Mouse (Mus musculus) intestine, embryonic 16.5 days (tissue): Measurements from ENCODE around the gene Piwil4. TPM values are rescaled to one million over a fixed set of nuclear protein-coding genes. Genes with fewer than 3 reads are reported as not detected.
A peak's percentile ranks its signal among the peaks of the same experiment; 100 is the strongest.

Experiments used
- ATAC-seq: fragments of 200-750 bp; cut with Nextera tagmentation; 2 replicates; pipeline ENCODE4 v1.8.0; 2017; ENCODE audit warnings: moderate TSS enrichment, moderate library complexity
- H3K27ac ChIP-seq: fragments of 300-500 bp; sonication (generic); 2 replicates; pipeline ENCODE4 v1.5.1; 2014; ENCODE audit warnings: mild to moderate bottlenecking, low read length
- H3K27me3 ChIP-seq: fragments of 300-500 bp; sonication (generic); replicated peaks from 2 replicates; pipeline ENCODE4 v1.6.1; 2014; ENCODE audit warnings: low read length, control low read depth, mixed read lengths; ENCODE audit not compliant: control insufficient read depth, insufficient read depth
- H3K36me3 ChIP-seq: fragments of 300-500 bp; sonication (generic); 2 replicates; pipeline ENCODE4 v1.6.1; 2014; ENCODE audit warnings: low read length, control low read depth; ENCODE audit not compliant: control insufficient read depth, insufficient read depth
- H3K4me1 ChIP-seq: fragments of 300-500 bp; sonication (generic); 2 replicates; pipeline ENCODE4 v1.6.1; 2014; ENCODE audit warnings: low read length, control low read depth, mixed read lengths; ENCODE audit not compliant: control insufficient read depth, insufficient read depth
- H3K4me2 ChIP-seq: fragments of 300-500 bp; sonication (generic); 2 replicates; pipeline ENCODE4 v1.6.1; 2014; ENCODE audit warnings: low read depth, low read length, control low read depth
- H3K4me3 ChIP-seq: fragments of 300-500 bp; sonication (generic); 2 replicates; pipeline ENCODE4 v1.5.1; 2014; ENCODE audit warnings: mild to moderate bottlenecking, low read length
- H3K9ac ChIP-seq: fragments of 300-500 bp; sonication (generic); 2 replicates; pipeline ENCODE4 v1.6.1; 2014; ENCODE audit warnings: low read depth, low read length
- H3K9me3 ChIP-seq: fragments of 300-500 bp; sonication (generic); 2 replicates; pipeline ENCODE4 v1.6.1; 2016; ENCODE audit warnings: low read length, control low read depth; ENCODE audit not compliant: control insufficient read depth
- whole genome bisulfite sequencing: fragments of 180-500 bp; shearing (Covaris S2); extraction: QIAGEN DNeasy Blood & Tissue Kit; methylation state at CpG from one replicate; pipeline ENCODE4 v1.1.7; 2014; 5-methylcytosine and 5-hydroxymethylcytosine counted together
- polyA plus RNA-seq: library from polyadenylated mRNA; unstranded; fragments of >200 nt; fragmentation: Nextera tagmentation; extraction: Ambion mirVana; gene quantifications from 2 replicates; pipeline ENCODE4 v1.2.1, GENCODE M21; 2015

The Piwil4 gene
- polyA plus RNA-seq: 0.21 TPM in 2 replicates

- no peaks in the 10 kb centered on the region for H3K27me3 ChIP-seq
- ATAC-seq: no peak
These were observed at the start of gene Piwil4 for GRCm38 (mm10) chr9:14740151-14740924. Piwil4 (minus strand) TSS chr9:14740733.

GRCm38 (mm10) chr9:14787356-14787755, 46.8 kb upstream of the Piwil4 start:
- WGBS: 89% methylated on average over 6 of the region's 6 CpGs
- H3K36me3 ChIP-seq: peaks cover 4% of the 10 kb centered on the region; the same call in 1 of the 2 replicates

More at GRCm38 (mm10) chr9:14740151-14740924, at the start of gene Piwil4:
- H3K9ac ChIP-seq: no peak within 1 kb of the TSS
- no peak within 1 kb of the TSS for H3K4me2 ChIP-seq
- 0 out of 2 replicates have a peak, but pooled peaks cover 7% of the 10 kb centered on the region for H3K4me1 ChIP-seq
- WGBS: 86% methylated on average over 19 of the region's 19 CpGs
- H3K36me3 ChIP-seq: no peaks in the 10 kb centered on the region
- H3K4me3 ChIP-seq: no peak within 1 kb of the TSS
- H3K9me3 ChIP-seq: no peaks in the 10 kb centered on the region
- no peak within 1 kb of the TSS for H3K27ac ChIP-seq

GRCm38 (mm10) chr9:14784039-14785002, 43.8 kb upstream of the Piwil4 start, which contains the start of the genes Mre11a and Ankrd49:
Mre11a (plus strand) TSS chr9:14784654.
Ankrd49 (minus strand) TSS chr9:14784856.
- under 1% methylated on average over 62 of the region's 62 CpGs for WGBS
- H3K4me3 ChIP-seq: peak within 1 kb of the TSS; percentile 87
- ATAC-seq: peak; percentile 100

More at GRCm38 (mm10) chr9:14787356-14787755, 46.8 kb upstream of the Piwil4 start:
- H3K4me1 ChIP-seq: peaks cover 7% of the 10 kb centered on the region; the same call in 1 of the 2 replicates
- no peak for ATAC-seq
- H3K27me3 ChIP-seq: no peaks in the 10 kb centered on the region
- no peak overlapping the region for H3K4me3 ChIP-seq
- no peak overlapping the region for H3K9ac ChIP-seq
- no peaks in the 10 kb centered on the region for H3K9me3 ChIP-seq
- no peak overlapping the region for H3K27ac ChIP-seq
- H3K4me2 ChIP-seq: no peak overlapping the region

GRCm38 (mm10) chr9:14778341-14778740, 37.8 kb upstream of the Piwil4 start:
- 0 out of 2 replicates have a peak, but pooled peaks have one; percentile 23 for ATAC-seq
- Histone ChIP-seq H3K4me3 (no peak overlapping the region), H3K9me3 (no peaks in the 10 kb centered on the region), H3K36me3 (no peaks in the 10 kb centered on the region), H3K9ac (no peak overlapping the region), H3K4me1 (no peaks in the 10 kb centered on the region), H3K4me2 (no peak overlapping the region; the same call in 1 of the 2 replicates), H3K27me3 (no peaks in the 10 kb centered on the region), H3K27ac (no peak overlapping the region)
- 33% methylated on average over 13 of the region's 13 CpGs for WGBS

More at GRCm38 (mm10) chr9:14784039-14785002, 43.8 kb upstream of the Piwil4 start, which contains the start of the genes Mre11a and Ankrd49:
- Histone ChIP-seq H3K4me2 (peak within 1 kb of the TSS; percentile 72), H3K9me3 (no peaks in the 10 kb centered on the region), H3K4me1 (peaks cover 7% of the 10 kb centered on the region; the same call in 1 of the 2 replicates), H3K36me3 (peaks cover 4% of the 10 kb centered on the region; the same call in 1 of the 2 replicates), H3K9ac (peak within 1 kb of the TSS; percentile 93), H3K27ac (peak within 1 kb of the TSS; percentile 96), H3K27me3 (no peaks in the 10 kb centered on the region)

GRCm38 (mm10) chr9:14773813-14774212, 33.3 kb upstream of the Piwil4 start:
- no peaks in the 10 kb centered on the region for H3K9me3 ChIP-seq
- WGBS: 44% methylated on average over 2 of the region's 2 CpGs
- no peak for ATAC-seq
- H3K4me3 ChIP-seq: no peak overlapping the region
- peaks cover 5% of the 10 kb centered on the region; the same call in 1 of the 2 replicates for H3K27me3 ChIP-seq
- no peak overlapping the region for H3K4me2 ChIP-seq
- H3K9ac ChIP-seq: no peak overlapping the region
- no peak overlapping the region for H3K27ac ChIP-seq
- H3K4me1 ChIP-seq: no peaks in the 10 kb centered on the region
- H3K36me3 ChIP-seq: no peaks in the 10 kb centered on the region

GRCm38 (mm10) chr9:14772074-14772473, 31.5 kb upstream of the Piwil4 start:
- no peak for ATAC-seq
- Histone ChIP-seq H3K9ac (no peak overlapping the region), H3K9me3 (no peaks in the 10 kb centered on the region), H3K36me3 (no peaks in the 10 kb centered on the region), H3K27me3 (peaks cover 7% of the 10 kb centered on the region; the same call in 1 of the 2 replicates), H3K27ac (no peak overlapping the region), H3K4me1 (no peaks in the 10 kb centered on the region), H3K4me3 (no peak overlapping the region), H3K4me2 (no peak overlapping the region)
- WGBS: 89% methylated on average over 2 of the region's 2 CpGs

GRCm38 (mm10) chr9:14770803-14771471, 30.4 kb upstream of the Piwil4 start, which contains the start of gene 1700012B09Rik:
1700012B09Rik (minus strand) TSS chr9:14771030.
- H3K9me3 ChIP-seq: no peaks in the 10 kb centered on the region
- H3K4me2 ChIP-seq: no peak within 1 kb of the TSS
- H3K27me3 ChIP-seq: peaks cover 7% of the 10 kb centered on the region; the same call in 1 of the 2 replicates
- no peak within 1 kb of the TSS for H3K4me3 ChIP-seq
- WGBS: 21% methylated on average over 23 of the region's 23 CpGs
- H3K27ac ChIP-seq: no peak within 1 kb of the TSS
- no peak for ATAC-seq
- no peaks in the 10 kb centered on the region for H3K36me3 ChIP-seq
- no peaks in the 10 kb centered on the region for H3K4me1 ChIP-seq
- no peak within 1 kb of the TSS for H3K9ac ChIP-seq

GRCm38 (mm10) chr9:14769811-14770210, 29.3 kb upstream of the Piwil4 start:
- WGBS: 48% methylated on average over 6 of the region's 6 CpGs
- no peaks in the 10 kb centered on the region for H3K36me3 ChIP-seq
- H3K9me3 ChIP-seq: no peaks in the 10 kb centered on the region
- no peak overlapping the region for H3K9ac ChIP-seq
- no peak overlapping the region for H3K4me2 ChIP-seq
- ATAC-seq: no peak
- H3K27ac ChIP-seq: no peak overlapping the region
- H3K4me1 ChIP-seq: no peaks in the 10 kb centered on the region
- no peak overlapping the region for H3K4me3 ChIP-seq
- H3K27me3 ChIP-seq: peaks cover 7% of the 10 kb centered on the region; the same call in 1 of the 2 replicates
